Mouse (Mus musculus): ENCODE results near the gene Chrm3.

Chrm3 gene

GRCm38 (mm10) chr13:9973742-9974321 is 386.8 kb downstream of the Chrm3 start:
- no peak for DNase-seq

- peak; percentile 50 for DNase-seq
Observed at GRCm38 (mm10) chr13:9971845-9972244, 388.8 kb downstream of the Chrm3 start.

GRCm38 (mm10) chr13:9952619-9953018 is 408.0 kb downstream of the Chrm3 start:
- DNase-seq = no peak

GRCm38 (mm10) chr13:9951376-9951775 is 409.3 kb downstream of the Chrm3 start:
- DNase-seq = no peak

- no peak for DNase-seq
Observed at GRCm38 (mm10) chr13:9949091-9949490, 411.6 kb downstream of the Chrm3 start.

- DNase-seq = no peak
Observed at GRCm38 (mm10) chr13:9940186-9940585, 420.5 kb downstream of the Chrm3 start.

- DNase-seq = no peak
Observed at GRCm38 (mm10) chr13:9938798-9939485, 421.7 kb downstream of the Chrm3 start.

- no peak for DNase-seq
Observed at GRCm38 (mm10) chr13:9932714-9933113, 427.9 kb downstream of the Chrm3 start.

- no peak for DNase-seq
Observed at GRCm38 (mm10) chr13:9930606-9931005, 430.0 kb downstream of the Chrm3 start.

- no peak for DNase-seq
Observed at GRCm38 (mm10) chr13:9929978-9930377, 430.7 kb downstream of the Chrm3 start.

- DNase-seq = no peak
Observed at GRCm38 (mm10) chr13:9921150-9921549, 439.5 kb downstream of the Chrm3 start.

GRCm38 (mm10) chr13:9912697-9913096 is 447.9 kb downstream of the Chrm3 start:
- no peak for DNase-seq

- no peak for DNase-seq
Observed at GRCm38 (mm10) chr13:9908707-9909106, 451.9 kb downstream of the Chrm3 start.

GRCm38 (mm10) chr13:9907202-9907601 is 453.4 kb downstream of the Chrm3 start:
- DNase-seq = no peak

- no peak for DNase-seq
Observed at GRCm38 (mm10) chr13:9904455-9904854, 456.2 kb downstream of the Chrm3 start.

GRCm38 (mm10) chr13:9900653-9901385 is 459.8 kb downstream of the Chrm3 start:
- DNase-seq = no peak

- no peak for DNase-seq
Observed at GRCm38 (mm10) chr13:9898664-9899369, 461.8 kb downstream of the Chrm3 start.

GRCm38 (mm10) chr13:9897231-9897630 is 463.4 kb downstream of the Chrm3 start:
- DNase-seq = no peak

- DNase-seq = no peak
Observed at GRCm38 (mm10) chr13:9895045-9895625, 465.5 kb downstream of the Chrm3 start.

GRCm38 (mm10) chr13:9891088-9891487 is 469.6 kb downstream of the Chrm3 start:
- no peak for DNase-seq

- DNase-seq = no peak
Observed at GRCm38 (mm10) chr13:9890460-9890859, 470.2 kb downstream of the Chrm3 start.

- DNase-seq = no peak
Observed at GRCm38 (mm10) chr13:9889954-9890353, 470.7 kb downstream of the Chrm3 start.

GRCm38 (mm10) chr13:9888284-9888683 is 472.4 kb downstream of the Chrm3 start:
- no peak for DNase-seq

All from thymus, postnatal 14 days (tissue).